Mouse (Mus musculus): ENCODE data around the gene Grm7.
A peak's percentile ranks its signal among the peaks of the same experiment; 100 is the strongest.

Grm7 gene

DNA sequence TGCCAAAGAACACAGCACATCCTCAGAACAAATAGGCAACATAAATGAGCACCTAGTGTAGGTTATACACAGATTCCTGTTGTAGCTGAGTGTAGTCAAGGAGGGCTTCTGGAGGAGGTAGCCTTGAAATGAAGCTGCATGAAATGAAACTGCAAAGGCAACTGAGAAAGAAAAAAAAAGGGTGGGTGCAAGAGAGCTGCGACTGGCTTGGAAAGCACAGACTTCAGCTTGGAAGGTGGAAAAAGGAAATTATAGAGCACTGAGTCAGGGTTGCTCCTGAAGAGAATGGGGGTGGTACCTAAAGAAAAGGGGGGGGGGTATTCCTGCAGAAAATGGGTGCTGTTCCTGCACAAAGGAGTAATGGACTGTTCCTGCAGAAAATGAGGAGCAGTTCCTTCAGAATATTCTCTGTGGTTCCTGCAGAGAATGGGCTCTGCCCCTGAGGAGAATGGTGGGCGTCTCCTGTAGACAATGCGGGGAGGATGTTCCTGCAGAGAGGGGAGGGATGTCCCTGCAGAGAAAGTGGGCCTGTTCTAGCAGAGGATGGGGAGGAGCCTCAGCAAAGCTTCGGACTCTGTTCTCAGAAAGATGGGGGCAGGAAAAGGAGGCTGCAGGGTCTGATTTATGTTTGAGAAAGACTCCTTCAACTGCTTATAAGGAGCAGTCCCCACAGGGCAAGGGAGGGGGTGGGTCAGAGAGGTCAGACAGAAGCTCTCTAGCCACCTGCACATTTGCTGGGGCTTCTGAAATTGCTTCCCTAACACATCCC lies 726.4 kb downstream of the Grm7 start:
- DNase-seq: no peak

DNA sequence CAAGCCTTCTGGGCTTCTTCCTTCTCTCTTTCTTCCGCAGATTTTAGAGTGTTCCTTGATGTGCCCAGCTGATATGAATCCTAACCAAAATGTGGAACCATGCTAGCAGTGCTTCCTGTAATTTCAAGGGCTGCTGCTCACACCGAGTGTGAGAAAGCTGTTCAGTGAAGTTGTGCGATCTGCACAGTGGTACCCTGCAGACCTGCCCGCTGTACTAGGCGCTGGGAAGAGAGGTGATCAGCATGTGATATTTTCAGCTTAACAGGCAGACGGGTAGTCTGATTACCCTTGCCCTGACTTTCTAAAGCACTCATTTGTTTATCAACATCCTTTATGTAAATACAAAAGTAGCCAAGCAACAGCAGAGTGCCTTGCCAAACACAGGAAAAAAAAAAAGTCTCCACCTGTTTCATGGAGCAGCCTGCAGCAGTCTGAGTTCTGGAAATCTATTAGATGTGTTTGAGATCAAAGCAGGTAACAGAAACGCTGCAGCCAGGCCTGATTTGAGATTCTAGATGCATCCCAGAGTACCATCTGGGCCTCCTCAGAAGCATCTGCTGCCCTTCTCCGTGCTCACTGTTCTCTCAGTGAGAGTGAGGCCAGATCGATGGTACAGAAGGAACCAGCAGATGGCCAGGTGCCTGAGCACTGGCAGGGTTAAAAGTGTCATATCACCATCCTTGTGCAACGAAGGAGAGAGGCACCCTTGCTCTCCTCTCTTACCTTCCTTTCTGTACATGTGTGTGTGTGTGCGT lies 727.4 kb downstream of the Grm7 start:
- DNase-seq: no peak

DNA sequence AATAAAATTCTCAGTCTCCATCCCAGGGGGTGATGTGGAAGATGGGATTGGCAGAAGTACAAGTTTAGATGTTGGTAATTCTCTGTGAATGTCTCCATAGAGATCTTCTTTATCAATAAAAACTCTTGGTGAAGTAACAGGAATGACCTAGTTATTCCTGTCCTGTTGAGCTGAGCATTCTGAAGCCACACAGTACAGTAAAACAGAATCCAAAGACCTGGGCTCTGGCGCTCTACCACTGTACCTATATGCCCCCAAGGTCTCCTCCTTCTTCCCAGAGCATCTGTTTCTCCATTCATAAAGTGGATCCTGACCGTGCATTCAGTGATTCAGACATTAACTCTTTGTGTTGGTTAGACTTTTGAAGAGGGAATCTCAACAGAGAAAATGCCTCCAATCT lies 735.3 kb downstream of the Grm7 start:
- DNase-seq: no peak

DNA sequence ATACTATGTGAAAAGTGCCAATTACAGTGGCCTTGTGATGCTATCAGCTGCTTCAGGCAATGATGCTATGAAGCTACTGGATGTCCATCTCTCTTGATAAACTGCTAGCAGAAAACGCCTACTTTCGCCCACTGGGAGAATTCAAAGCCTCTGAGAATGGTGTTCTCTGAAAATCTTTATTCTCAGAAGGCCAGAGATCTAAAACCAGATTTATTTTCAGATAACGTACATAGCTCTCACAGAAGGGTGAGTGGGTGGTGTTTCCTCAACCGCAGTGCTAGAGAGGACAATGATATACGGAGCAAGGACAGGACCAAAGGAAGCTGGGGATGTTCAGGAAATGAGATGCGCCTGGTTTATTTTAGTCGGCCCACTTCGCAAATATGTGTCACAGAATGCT lies 763.4 kb downstream of the Grm7 start:
- no peak for DNase-seq

DNA sequence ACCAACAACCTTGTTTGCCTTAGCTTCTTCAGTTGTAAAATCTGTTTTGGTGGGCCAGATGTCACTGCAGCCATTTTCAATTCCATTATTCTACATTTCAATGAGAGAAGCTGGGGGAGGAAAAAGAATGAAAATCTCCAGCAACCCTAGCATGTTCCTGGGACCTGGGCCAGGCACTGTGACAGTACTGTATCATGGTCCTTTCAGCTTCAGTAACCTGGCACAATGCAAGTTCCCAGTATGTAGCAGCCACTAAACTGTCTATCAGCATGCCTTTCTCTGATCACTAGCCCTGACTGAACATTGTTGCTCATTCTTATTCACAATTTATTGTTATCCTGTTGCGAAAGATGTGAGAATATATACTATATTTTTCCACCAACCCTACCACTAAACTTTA lies 779.4 kb downstream of the Grm7 start:
- no peak for DNase-seq

DNA sequence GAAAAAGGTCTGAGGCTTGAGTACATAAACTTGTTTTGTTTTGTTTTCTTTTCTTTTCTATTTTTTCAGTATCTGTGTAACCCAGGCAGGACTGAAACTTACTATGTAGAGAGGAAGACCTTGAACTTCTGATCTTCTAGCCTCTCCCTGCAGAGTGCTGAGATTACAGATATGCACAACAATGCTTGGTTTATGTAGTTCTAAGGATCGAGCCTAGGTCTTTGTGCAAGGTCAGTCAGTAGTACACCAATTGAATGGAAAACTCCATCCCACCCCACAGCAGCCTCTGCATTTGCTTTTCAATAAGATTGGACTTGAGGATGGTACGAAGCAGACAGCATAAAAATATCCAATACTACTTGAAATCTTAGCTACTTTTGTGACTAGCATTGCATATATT lies 800.8 kb downstream of the Grm7 start:
- no peak for DNase-seq

DNA sequence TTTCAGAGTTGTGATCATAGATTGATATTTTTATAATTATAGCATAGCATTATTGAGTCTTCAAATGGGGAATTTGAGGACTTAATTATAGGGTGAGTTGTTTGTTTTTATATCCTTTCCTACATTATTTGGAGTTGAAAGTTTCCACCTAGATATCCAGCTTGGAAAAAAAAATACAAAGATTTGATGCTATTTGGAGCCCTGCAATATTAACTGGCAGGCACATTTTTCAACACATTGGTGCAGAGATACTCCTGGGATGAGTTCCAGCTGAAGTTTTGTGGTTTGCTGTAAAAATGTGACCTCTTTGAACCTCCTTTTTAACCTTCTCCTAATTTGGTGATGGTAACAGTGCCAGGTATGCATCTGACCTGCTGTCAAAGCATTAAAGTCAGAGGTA lies 802.5 kb downstream of the Grm7 start:
- DNase-seq: no peak

DNA sequence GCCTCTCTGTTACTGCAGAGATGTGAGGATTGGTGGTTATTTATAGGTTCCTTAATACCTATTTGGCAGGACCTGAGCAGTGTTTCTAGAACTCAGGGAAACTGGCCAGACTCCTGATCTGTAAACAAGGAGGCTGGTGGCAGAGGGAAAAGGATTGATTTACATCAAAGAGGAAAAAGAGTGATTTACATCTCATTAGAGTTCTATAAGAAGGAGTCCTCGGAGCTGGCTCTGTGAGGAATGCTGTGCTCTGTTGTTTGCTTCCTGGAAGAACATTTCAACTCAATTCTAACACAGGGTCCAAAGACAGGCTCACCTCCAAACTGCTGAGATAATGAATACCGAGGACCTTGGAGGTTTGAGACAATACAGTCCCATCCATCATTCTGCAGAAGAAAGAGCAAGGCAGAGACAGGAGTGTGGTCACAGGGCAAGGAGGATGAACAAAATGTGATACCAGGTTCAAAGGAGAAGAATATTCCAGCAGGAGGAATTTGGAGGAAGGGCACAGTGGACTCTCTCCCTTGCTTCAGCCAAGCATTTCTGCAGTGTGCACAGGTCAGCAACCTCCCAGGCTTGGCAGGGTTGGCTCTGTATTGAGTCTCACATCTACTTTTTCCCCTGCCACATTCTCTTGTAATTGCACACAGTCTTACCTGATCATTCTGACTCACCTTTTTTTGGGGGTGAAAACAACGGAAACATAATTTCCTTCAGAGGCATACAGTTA lies 803.8 kb downstream of the Grm7 start:
- DNase-seq: no peak

DNA sequence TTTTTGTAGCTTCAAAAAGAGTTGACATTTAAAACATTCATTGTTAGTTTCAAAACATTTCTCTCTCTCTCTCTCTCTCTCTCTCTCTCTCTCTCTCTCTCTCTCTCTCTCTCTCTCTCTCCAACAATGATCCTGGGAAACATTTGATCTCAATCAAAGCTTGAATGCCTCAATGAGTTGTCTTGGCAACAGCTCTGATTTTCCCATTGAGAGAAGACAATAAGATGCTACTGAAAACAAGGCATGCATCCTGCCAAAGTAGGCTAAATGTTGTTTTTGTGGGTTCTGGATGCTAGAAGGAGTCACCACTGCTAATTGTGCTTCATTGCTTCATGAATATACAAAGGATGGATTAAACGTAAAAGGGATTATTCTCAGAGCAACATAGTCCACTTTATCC lies 836.5 kb downstream of the Grm7 start:
- DNase-seq: no peak

DNA sequence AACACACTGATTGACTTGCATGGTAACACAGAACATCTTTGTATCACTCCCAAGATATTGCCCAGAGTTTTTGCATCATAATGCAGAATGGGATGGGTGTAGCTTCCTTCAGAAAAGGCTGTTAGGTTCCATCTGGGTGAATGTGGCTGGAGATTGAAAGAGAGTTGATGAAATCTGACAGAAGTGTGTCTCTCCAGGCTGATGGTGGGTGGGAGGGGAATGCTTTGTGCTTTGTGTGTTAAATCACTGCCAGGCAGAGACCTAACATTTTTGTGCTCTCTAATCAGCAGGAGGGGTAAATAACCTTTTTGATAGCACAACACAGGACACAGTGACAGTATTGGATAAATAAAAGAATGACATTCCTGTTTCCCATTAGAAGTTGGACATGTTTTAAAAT lies 840.7 kb downstream of the Grm7 start:
- no peak for DNase-seq

DNA sequence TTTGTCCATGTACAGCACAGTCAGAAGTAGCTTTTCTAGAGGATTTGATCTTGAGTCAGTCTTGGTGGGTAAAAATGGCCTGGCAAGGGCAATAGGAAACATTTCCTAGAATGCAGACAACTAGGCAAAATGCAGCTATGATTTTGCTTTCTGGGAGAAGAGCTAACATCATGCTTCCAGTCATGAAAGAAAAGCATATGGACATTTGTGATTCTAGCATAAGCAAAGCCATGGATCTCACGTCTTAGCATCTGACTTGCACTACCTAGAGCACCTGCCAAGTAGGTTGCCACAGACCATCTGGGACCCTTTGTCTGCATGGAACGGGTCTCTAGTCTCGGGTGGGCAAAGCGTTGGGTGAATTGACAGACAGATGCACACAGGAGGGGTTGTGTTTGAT lies 842.2 kb downstream of the Grm7 start:
- DNase-seq: no peak

DNA sequence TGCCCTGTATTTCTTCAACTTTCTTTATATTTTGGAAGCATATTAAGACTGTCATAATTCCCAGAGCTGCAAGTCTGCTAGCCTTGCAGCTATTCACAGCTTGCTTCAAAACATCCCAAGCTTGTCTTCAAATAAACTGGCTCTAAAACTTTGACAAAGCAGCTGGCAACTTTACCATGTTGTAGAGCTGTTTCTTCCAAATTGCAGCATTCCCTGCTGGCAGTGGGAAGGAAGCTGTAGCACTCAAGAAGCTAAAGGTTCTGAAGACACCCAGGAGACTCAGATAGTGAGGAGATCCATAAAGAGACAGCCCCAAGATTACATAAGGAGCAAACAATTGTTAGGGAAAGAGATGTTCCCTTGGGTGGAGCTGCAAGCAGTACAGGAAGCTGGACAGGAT lies 846.8 kb downstream of the Grm7 start:
- no peak for DNase-seq

DNA sequence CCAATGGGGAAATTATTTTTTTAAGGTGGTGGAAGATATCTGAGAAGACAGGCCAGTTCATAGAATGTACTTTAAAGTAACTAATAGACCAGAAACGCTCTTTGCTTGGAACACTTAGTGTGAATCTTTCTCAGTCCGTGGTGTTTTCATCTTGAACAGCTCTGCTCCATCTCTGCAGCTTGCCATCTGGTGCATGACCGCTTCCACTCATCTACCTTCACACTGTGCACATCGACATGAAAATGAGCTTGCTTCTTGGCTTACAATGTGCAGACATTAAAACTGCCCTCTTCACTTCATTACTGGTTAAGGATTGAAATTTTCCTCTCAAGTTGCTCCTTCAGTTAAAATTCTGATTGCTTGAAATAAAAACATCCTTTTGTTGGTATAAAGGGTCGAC lies 854.2 kb downstream of the Grm7 start:
- DNase-seq: no peak

DNA sequence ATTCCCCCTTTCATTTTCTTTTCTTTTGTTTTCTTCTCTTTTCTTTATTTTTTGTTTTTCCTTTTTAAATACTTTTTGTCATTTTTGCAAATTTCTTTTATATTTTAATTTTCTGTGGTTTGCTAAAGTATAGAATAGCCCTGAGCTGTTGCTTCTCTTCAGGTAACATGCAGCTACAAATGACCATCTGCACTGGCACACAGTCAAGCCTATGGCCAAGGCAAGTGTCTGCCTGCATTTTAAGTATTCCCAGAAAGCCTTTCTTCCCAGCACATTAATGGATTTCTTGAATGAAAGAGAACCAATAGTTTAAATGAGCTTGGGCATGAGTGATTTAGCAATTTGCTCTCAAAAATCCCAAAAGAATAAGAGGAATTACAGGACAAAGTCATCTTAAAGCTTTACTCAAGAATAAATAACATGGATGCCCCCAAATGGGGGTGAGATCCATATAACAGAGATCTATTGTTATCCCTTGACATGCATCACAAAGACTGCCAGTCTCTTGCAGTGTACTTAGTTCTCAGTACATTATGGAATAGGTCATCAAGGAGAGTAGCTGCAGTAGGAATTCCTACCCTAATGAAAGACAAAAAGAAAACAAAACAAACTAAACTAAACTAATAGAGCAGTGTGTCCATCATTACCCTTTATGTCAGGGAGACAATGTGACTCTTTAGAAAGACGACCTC lies 865.5 kb downstream of the Grm7 start:
- DNase-seq: no peak

DNA sequence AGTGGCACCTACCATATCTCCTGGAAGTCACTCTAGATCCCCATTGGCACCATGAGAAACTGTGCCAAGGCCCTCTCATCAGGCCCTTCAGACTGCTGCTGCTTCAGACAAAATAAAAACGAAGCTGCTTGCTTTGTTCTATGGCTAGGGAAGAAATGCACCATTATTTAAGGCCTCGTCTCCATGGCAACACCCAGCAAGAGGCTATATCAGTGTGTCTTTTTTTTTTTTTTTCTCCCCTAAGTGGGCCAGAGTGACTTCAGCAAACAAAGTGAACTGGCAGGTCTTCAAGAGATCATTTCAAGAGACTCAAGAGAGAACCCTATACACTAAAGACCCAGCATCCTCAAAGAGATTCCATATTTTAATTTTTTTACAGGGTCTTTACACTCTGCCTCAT lies 867.0 kb downstream of the Grm7 start:
- no peak for DNase-seq

DNA sequence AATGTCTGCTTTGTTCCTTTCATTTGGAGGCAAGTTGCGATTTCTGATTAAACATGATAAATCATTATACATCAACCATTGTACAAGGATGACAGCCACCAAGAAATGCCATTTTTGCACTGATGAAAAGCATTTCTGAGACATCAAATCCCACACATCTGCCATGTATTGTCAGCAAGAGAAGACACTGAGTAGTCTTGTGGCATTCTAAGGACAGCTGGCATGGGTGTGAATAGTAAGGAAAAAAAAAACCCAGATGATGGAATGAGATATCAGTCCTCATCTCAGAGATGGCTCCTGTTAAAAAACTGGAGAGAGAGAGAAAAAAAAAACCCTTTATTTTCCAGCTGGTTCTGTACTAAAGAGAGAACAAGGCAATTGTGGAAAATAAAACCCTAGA lies 875.8 kb downstream of the Grm7 start:
- DNase-seq: no peak

DNA sequence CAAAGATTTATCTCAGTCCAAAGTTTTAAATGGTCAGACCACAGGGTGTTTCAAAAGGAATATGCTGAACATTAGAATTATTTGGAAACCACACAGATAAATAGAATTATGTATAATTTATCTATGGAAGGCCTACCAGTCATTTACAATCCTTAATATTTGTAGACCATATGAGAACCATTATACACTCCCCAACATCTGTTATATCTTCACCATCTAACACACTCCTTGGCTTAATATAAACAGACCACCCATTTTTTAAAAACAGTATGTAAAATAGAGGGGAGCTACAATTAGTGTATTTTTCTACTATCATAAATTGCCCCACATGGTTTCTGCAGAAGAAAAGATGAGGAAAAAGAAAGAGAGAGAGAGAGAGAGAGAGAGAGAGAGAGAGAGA lies 876.7 kb downstream of the Grm7 start:
- DNase-seq: no peak

DNA sequence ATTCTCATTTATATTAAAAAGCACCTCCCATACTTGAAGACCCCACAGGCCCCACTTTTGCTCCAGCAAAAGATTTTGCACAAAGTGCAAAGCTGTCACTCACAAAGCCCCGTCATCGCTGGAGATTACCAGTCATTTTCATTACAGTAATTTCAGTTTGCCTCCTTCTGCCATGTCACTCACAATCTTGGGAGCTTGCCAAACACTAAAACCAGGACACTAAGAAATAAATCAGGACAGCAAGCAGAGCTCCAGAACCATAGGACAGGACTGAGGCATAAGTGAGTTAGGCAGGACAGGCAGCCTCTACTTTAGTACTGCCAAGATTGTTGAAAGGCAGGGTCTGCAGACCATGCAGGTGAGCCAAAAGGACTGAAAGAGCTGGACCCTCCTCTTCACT lies 884.6 kb downstream of the Grm7 start:
- no peak for DNase-seq

DNA sequence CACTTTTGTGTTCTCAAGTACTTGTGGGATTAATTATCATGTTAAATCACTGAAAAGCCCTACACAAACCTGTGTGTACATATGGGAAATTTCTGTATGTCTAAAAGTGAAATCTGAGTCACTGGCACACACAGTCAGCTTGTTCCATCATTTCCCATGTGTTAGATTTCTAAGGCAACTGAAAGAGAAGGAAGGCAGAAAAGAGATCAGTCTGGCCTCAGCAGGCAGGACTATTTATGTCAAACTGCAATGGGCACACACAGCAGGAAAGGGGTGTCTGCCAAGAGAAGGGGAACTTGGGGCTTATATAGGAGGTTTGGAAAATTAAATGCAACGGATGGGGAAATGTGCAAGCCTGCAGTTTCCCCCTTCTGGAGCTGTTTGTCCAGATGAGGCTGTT lies 913.2 kb downstream of the Grm7 start:
- no peak for DNase-seq

DNA sequence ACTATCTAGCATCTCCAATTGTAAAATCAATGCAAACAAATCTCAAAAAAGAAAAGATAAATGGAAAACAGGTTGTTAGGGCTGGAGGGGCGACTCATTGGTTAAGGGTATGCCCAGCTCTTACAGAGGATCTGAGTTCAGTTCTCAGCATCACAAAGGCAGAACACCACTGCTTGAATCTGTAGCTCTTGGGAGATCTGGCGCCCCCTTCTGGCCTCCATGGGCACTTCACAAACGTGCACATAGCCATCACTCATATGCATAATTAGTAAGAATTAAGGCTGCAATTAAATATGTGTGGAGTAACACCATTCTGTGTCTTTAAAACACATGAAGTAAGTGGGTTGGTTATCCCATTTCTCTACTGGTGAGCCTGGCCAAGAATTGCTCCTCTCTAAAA lies 914.1 kb downstream of the Grm7 start:
- DNase-seq: no peak

DNA sequence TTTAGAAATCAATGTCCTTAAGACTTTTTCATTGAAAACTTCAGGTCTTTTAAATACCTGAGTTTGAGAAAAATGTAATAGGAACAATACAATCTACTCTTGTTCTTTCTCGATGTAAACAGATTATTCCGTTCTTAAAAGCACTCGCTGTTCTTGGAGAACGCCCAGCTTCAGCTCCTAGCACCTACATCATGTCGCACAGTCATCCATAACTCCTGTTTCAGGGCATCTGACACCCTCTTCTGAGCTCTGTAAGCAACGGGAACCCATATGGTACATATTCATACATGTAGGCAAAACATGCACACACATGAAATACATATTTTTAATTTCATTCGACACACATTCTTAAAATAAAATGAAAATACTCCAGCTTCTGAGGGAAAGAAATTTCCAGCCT lies 916.0 kb downstream of the Grm7 start:
- no peak for DNase-seq

DNA sequence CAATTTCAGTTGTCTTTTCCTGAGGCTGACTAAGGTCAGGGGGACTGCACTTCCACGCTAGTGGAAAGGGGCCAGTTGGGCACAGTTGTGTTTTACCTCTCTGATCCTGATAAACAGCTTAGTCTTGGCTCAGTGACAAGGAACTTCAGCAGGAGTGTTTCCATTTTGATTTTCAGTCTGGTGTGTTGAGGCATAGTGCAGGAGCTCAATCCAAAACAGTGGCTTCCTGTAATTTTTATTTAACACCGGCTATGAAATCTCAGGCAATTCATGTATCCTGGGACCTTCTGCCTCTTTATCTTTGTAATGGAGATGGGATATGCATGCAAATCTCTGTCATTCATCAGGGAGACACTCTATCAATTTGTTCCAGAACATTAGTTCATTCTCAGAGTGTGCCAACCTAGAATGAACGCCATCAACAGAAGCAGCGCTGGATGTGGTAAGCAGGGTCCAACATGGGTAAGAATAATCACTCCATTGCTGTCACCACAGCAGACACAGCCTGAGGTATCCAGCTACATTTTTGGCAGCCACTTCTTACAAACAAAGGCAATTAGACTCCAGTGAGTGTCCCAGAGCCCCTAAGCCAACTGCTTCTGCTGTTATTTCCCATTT lies 926.2 kb downstream of the Grm7 start:
- DNase-seq: peak; percentile 7

DNA sequence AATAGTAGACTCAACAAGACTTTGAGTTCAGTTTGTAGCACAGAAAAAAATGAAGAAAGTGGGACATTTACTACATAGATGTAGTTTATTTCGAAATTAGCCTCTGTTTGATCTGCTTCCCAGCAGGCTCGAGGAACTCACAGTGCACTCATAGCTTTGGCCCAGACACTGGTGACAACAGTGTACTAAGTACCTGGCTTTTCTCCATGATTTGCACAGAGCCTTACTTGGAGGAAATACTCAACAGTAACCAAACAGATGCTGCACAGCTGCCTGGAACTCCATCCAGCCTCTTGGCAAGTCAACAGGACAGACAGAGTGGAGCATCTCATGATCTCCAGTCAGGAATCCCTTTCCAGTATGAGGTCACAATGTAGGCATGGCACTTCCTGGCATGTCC lies 939.5 kb downstream of the Grm7 start:
- peak; percentile 79 for DNase-seq
